Mouse (Mus musculus): ENCODE results near the gene Gm11937. TPM values are rescaled to one million over a fixed set of nuclear protein-coding genes. Genes with fewer than 3 reads are reported as not detected.
"Not testable (repeated sequence)": the region's sequence is repeated elsewhere in the genome, so short reads cannot be mapped to it uniquely, and the experiment has no call there.

The Gm11937 gene
- not detected in 2 replicates for polyA plus RNA-seq (2014; fragmentation: Nextera tagmentation; extraction: Ambion mirVana)

DNA sequence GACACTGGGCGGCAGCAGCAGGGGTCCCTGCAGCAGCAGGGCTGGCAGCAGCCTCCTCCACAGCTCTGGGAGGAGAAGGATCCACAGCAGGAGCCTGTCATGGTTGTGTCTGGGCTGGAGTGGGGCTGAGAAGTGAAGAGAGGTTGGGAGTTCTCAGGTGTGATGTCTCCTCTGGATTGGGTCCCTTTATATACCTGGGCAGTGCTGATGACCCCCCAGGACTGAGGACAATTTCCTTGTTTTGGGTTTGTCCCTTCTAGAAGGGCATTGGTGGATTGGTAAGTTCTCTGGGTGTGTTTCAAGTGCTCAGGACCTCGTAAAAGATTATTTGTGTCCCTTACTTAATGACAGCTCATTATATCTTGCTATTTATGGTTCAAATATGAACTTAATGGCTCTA, at the start of gene Gm11937:
Gene Gm11937 (minus strand): TSS at position 101 of the 400 bp plus-strand sequence.
- not testable (repeated sequence) for H3K36me3 ChIP-seq (ENCODE audit: control insufficient read depth, insufficient read depth, low read length); DNase-seq (ENCODE audit: low spot score); H3K9ac ChIP-seq (ENCODE audit: low read length); ATAC-seq (ENCODE audit: insufficient number of reproducible peaks, low FRiP score, low TSS enrichment, low read depth); H3K27ac ChIP-seq (replicated peaks; ENCODE audit: low read depth, low read length); H3K27me3 ChIP-seq (ENCODE audit: control insufficient read depth, insufficient read depth, low read length); H3K4me1 ChIP-seq (ENCODE audit: control insufficient read depth, insufficient read depth, low read length); H3K9me3 ChIP-seq (ENCODE audit: control insufficient read depth, low read length); H3K4me2 ChIP-seq (ENCODE audit: low read depth, severe bottlenecking); H3K4me3 ChIP-seq (ENCODE audit: low read depth, low read length)
- 54% methylated on average over 1 of the region's 2 CpGs for WGBS

DNA sequence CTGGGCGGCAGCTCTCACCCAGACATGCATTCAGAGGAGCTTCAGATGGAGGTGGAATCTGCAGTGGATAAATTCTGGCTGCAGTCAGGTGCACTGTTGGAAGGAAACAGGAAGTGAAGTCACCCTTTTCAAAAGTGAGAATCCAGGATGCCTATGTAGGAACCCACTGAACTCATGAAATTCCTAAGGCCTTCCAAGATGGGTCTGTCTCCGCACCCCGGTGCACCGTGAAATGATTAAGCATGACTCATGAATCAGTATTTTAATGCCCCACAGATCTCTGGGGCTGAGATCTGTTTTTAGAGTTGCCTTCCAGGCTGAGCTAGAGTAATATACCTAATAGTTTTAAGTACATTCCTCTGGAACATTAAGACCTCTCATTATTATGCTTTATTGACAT, 49.3 kb upstream of the Gm11937 start:
- ATAC-seq (ENCODE audit: insufficient number of reproducible peaks, low FRiP score, low TSS enrichment, low read depth) (no peak), DNase-seq (ENCODE audit: low spot score) (no peak)
- Histone ChIP-seq H3K4me1 (ENCODE audit: control insufficient read depth, insufficient read depth, low read length) (no peaks in the 10 kb centered on the region), H3K36me3 (ENCODE audit: control insufficient read depth, insufficient read depth, low read length) (no peaks in the 10 kb centered on the region), H3K9me3 (ENCODE audit: control insufficient read depth, low read length) (no peaks in the 10 kb centered on the region), H3K27me3 (ENCODE audit: control insufficient read depth, insufficient read depth, low read length) (no peaks in the 10 kb centered on the region), H3K9ac (ENCODE audit: low read length) (no peak overlapping the region), H3K4me2 (ENCODE audit: low read depth, severe bottlenecking) (no peak overlapping the region), H3K4me3 (ENCODE audit: low read depth, low read length) (no peak overlapping the region), H3K27ac (replicated peaks; ENCODE audit: low read depth, low read length) (no peak overlapping the region)
- 89% methylated on average over 4 of the region's 4 CpGs for WGBS

GRCm38 (mm10) chr11:99658467-99659010, 48.5 kb upstream of the Gm11937 start, which contains the start of gene Gm11563:
Gm11563 (minus strand) TSS chr11:99658960.
- not testable (repeated sequence) for H3K9ac ChIP-seq (ENCODE audit: low read length); H3K9me3 ChIP-seq (ENCODE audit: control insufficient read depth, low read length); H3K27me3 ChIP-seq (ENCODE audit: control insufficient read depth, insufficient read depth, low read length); H3K27ac ChIP-seq (replicated peaks; ENCODE audit: low read depth, low read length); H3K4me3 ChIP-seq (ENCODE audit: low read depth, low read length); H3K4me2 ChIP-seq (ENCODE audit: low read depth, severe bottlenecking); H3K4me1 ChIP-seq (ENCODE audit: control insufficient read depth, insufficient read depth, low read length); ATAC-seq (ENCODE audit: insufficient number of reproducible peaks, low FRiP score, low TSS enrichment, low read depth); H3K36me3 ChIP-seq (ENCODE audit: control insufficient read depth, insufficient read depth, low read length); DNase-seq (ENCODE audit: low spot score)
- WGBS: 62% methylated on average over 10 of the region's 10 CpGs

- Histone ChIP-seq H3K27ac (replicated peaks; ENCODE audit: low read depth, low read length) (no peak overlapping the region), H3K36me3 (ENCODE audit: control insufficient read depth, insufficient read depth, low read length) (no peaks in the 10 kb centered on the region), H3K9me3 (ENCODE audit: control insufficient read depth, low read length) (no peaks in the 10 kb centered on the region), H3K4me2 (ENCODE audit: low read depth, severe bottlenecking) (no peak overlapping the region), H3K4me3 (ENCODE audit: low read depth, low read length) (no peak overlapping the region), H3K4me1 (ENCODE audit: control insufficient read depth, insufficient read depth, low read length) (no peaks in the 10 kb centered on the region), H3K9ac (ENCODE audit: low read length) (no peak overlapping the region), H3K27me3 (ENCODE audit: control insufficient read depth, insufficient read depth, low read length) (no peaks in the 10 kb centered on the region)
- DNase-seq (ENCODE audit: low spot score) (no peak), ATAC-seq (ENCODE audit: insufficient number of reproducible peaks, low FRiP score, low TSS enrichment, low read depth) (no peak)
- 50% methylated on average over 5 of the region's 5 CpGs for WGBS
Measured at GRCm38 (mm10) chr11:99657051-99657450, 47.1 kb upstream of the Gm11937 start.

- no peak within 1 kb of the TSS for H3K4me2 ChIP-seq (ENCODE audit: low read depth, severe bottlenecking)
- WGBS: 83% methylated on average over 2 of the region's 2 CpGs
Measured at GRCm38 (mm10) chr11:99650136-99650535, 40.1 kb upstream of the Gm11937 start, which contains the start of gene Gm11555. Gm11555 (minus strand) TSS chr11:99650236.

GRCm38 (mm10) chr11:99646444-99646843, 36.5 kb upstream of the Gm11937 start:
- Histone ChIP-seq H3K27ac (replicated peaks; ENCODE audit: low read depth, low read length) (no peak overlapping the region), H3K9me3 (ENCODE audit: control insufficient read depth, low read length) (no peaks in the 10 kb centered on the region), H3K36me3 (ENCODE audit: control insufficient read depth, insufficient read depth, low read length) (no peaks in the 10 kb centered on the region), H3K4me2 (ENCODE audit: low read depth, severe bottlenecking) (no peak overlapping the region), H3K4me3 (ENCODE audit: low read depth, low read length) (no peak overlapping the region), H3K4me1 (ENCODE audit: control insufficient read depth, insufficient read depth, low read length) (no peaks in the 10 kb centered on the region), H3K9ac (ENCODE audit: low read length) (no peak overlapping the region), H3K27me3 (ENCODE audit: control insufficient read depth, insufficient read depth, low read length) (no peaks in the 10 kb centered on the region)
- no peak for ATAC-seq (ENCODE audit: insufficient number of reproducible peaks, low FRiP score, low TSS enrichment, low read depth)
- DNase-seq (ENCODE audit: low spot score): no peak
- 83% methylated on average over 15 of the region's 15 CpGs for WGBS

More at GRCm38 (mm10) chr11:99650136-99650535, 40.1 kb upstream of the Gm11937 start, which contains the start of gene Gm11555:
- no peak for ATAC-seq (ENCODE audit: insufficient number of reproducible peaks, low FRiP score, low TSS enrichment, low read depth)
- Histone ChIP-seq H3K4me1 (ENCODE audit: control insufficient read depth, insufficient read depth, low read length) (no peaks in the 10 kb centered on the region), H3K9me3 (ENCODE audit: control insufficient read depth, low read length) (no peaks in the 10 kb centered on the region), H3K27ac (replicated peaks; ENCODE audit: low read depth, low read length) (no peak within 1 kb of the TSS), H3K4me3 (ENCODE audit: low read depth, low read length) (no peak within 1 kb of the TSS), H3K36me3 (ENCODE audit: control insufficient read depth, insufficient read depth, low read length) (no peaks in the 10 kb centered on the region), H3K27me3 (ENCODE audit: control insufficient read depth, insufficient read depth, low read length) (no peaks in the 10 kb centered on the region), H3K9ac (ENCODE audit: low read length) (no peak within 1 kb of the TSS)
- no peak for DNase-seq (ENCODE audit: low spot score)

DNA sequence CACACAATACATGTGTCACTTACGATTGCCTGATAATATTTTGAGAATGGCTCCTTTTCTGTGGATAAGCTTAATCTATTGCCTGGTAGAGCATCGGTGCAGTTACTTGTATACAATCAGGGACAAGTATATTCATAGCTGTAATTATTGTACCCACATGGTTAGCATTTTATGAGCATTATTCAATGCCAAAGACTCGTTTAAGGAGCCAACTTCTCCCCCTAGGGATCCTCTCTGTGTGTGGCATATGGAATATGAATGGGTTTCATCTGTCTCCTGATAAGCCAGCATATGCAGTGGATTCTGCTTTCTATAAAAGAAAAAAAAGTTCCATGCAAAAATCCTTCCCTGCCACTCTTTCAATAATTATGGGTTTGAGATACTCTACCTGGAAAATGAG, 34.4 kb upstream of the Gm11937 start:
- H3K4me2 ChIP-seq (ENCODE audit: low read depth, severe bottlenecking): no peak overlapping the region
- 74% methylated on average over 3 of the region's 3 CpGs for WGBS
- no peak overlapping the region for H3K4me3 ChIP-seq (ENCODE audit: low read depth, low read length)

GRCm38 (mm10) chr11:99643635-99644139, 33.7 kb upstream of the Gm11937 start, which contains the start of gene Krtap4-7:
Krtap4-7 (minus strand) TSS chr11:99644089.
- not testable (repeated sequence) for H3K9ac ChIP-seq (ENCODE audit: low read length); H3K36me3 ChIP-seq (ENCODE audit: control insufficient read depth, insufficient read depth, low read length); H3K27me3 ChIP-seq (ENCODE audit: control insufficient read depth, insufficient read depth, low read length); H3K4me3 ChIP-seq (ENCODE audit: low read depth, low read length); DNase-seq (ENCODE audit: low spot score); H3K27ac ChIP-seq (replicated peaks; ENCODE audit: low read depth, low read length); H3K4me2 ChIP-seq (ENCODE audit: low read depth, severe bottlenecking); H3K9me3 ChIP-seq (ENCODE audit: control insufficient read depth, low read length); ATAC-seq (ENCODE audit: insufficient number of reproducible peaks, low FRiP score, low TSS enrichment, low read depth); H3K4me1 ChIP-seq (ENCODE audit: control insufficient read depth, insufficient read depth, low read length)
- 83% methylated on average over 9 of the region's 9 CpGs for WGBS

More for the DNA sequence above, 34.4 kb upstream of the Gm11937 start:
- no peak overlapping the region for H3K27ac ChIP-seq (replicated peaks; ENCODE audit: low read depth, low read length)
- H3K36me3 ChIP-seq (ENCODE audit: control insufficient read depth, insufficient read depth, low read length): no peaks in the 10 kb centered on the region
- ATAC-seq (ENCODE audit: insufficient number of reproducible peaks, low FRiP score, low TSS enrichment, low read depth): no peak
- no peak for DNase-seq (ENCODE audit: low spot score)
- no peaks in the 10 kb centered on the region for H3K27me3 ChIP-seq (ENCODE audit: control insufficient read depth, insufficient read depth, low read length)
- no peaks in the 10 kb centered on the region for H3K9me3 ChIP-seq (ENCODE audit: control insufficient read depth, low read length)
- H3K9ac ChIP-seq (ENCODE audit: low read length): no peak overlapping the region
- no peaks in the 10 kb centered on the region for H3K4me1 ChIP-seq (ENCODE audit: control insufficient read depth, insufficient read depth, low read length)
